Mouse (Mus musculus): ENCODE results near the gene Slc9a9.

DNA sequence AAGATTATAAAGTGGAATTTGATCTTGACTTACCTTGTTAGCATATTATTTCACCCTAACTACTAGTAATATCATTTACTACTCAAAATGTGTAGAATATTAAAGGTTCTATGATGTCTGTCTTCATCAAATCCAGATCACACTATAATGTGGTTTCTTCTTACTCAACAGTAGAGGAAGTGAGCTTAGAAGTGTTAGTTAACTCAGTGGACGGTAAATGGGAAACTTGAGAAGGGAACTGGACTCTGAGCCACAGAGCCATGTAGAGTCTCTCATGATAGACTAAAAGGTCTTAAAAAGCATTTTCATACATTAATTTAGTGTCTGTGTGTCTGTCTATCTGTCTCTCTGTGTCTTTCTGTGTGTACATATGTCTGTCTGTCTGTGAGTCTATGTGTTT lies 64.6 kb downstream of the Slc9a9 start:
- no peak for TF ChIP-seq CTCF (IDR thresholded peaks at IDR 0.05; ENCODE audit: control insufficient read depth, insufficient read depth, insufficient read length)
- TF ChIP-seq MAX (IDR thresholded peaks at IDR 0.05): no peak
- TF ChIP-seq USF1 (IDR thresholded peaks at IDR 0.05; ENCODE audit: low read depth): no peak

Measured in C2C12 (cell line).